Mouse (Mus musculus) lung, embryonic 16.5 days (tissue): ENCODE measurements at regions not wholly inside any gene's neighbourhood (a gene's known extent, or its start where the extent isn't known, plus 50 kb on each side); places are given as distances from the start of the nearest gene placed in this dataset.

ENCODE experiments used
- ATAC-seq: fragments of 200-750 bp; cut with Nextera tagmentation; 2 replicates; pipeline ENCODE4 v1.8.0; 2017; ENCODE audit warnings: low read depth, mild to moderate bottlenecking, moderate library complexity
- H3K27ac ChIP-seq: fragments of 300-500 bp; sonication (generic); 2 replicates; pipeline ENCODE4 v1.5.1; 2014; ENCODE audit warnings: mild to moderate bottlenecking, control low read depth, low read length
- H3K27me3 ChIP-seq: fragments of 300-500 bp; sonication (generic); 2 replicates; pipeline ENCODE4 v1.6.1; 2014; ENCODE audit warnings: low read depth, low read length, mixed read lengths; ENCODE audit not compliant: control insufficient read depth, insufficient read depth
- H3K36me3 ChIP-seq: fragments of 300-500 bp; sonication (generic); 2 replicates; pipeline ENCODE4 v1.6.1; 2014; ENCODE audit warnings: low read length; ENCODE audit not compliant: control insufficient read depth, insufficient read depth
- H3K4me1 ChIP-seq: fragments of 300-500 bp; sonication (generic); replicated peaks from 2 replicates; pipeline ENCODE4 v1.6.1; 2014; ENCODE audit warnings: low read length, mixed read lengths; ENCODE audit not compliant: control insufficient read depth, insufficient read depth
- H3K4me2 ChIP-seq: fragments of 300-500 bp; sonication (generic); 2 replicates; pipeline ENCODE4 v1.6.1; 2014; ENCODE audit warnings: low read depth, low read length, control low read depth
- H3K4me3 ChIP-seq: fragments of 300-500 bp; sonication (generic); 2 replicates; pipeline ENCODE4 v1.5.1; 2014; ENCODE audit warnings: mild to moderate bottlenecking, low read length, control low read depth
- H3K9ac ChIP-seq: fragments of 300-500 bp; sonication (generic); 2 replicates; pipeline ENCODE4 v1.6.1; 2014; ENCODE audit warnings: low read length, control low read depth
- H3K9me3 ChIP-seq: fragments of 300-500 bp; sonication (generic); 2 replicates; pipeline ENCODE4 v1.6.1; 2016; ENCODE audit warnings: low read length; ENCODE audit not compliant: control insufficient read depth
- WGBS: fragments of 180-500 bp; shearing (Covaris S2); extraction: QIAGEN DNeasy Blood & Tissue Kit; methylation state at CpG from one replicate; pipeline ENCODE4 v1.1.7; 2014; 5-methylcytosine and 5-hydroxymethylcytosine counted together

- no peaks in the 10 kb centered on the region for H3K36me3 ChIP-seq
- no peaks in the 10 kb centered on the region for H3K9me3 ChIP-seq
- no peak overlapping the region for H3K27ac ChIP-seq
- no peak overlapping the region for H3K9ac ChIP-seq
- H3K4me3 ChIP-seq, result no peak overlapping the region
- 53% methylated on average over 5 of the region's 5 CpGs for WGBS
- no peaks in the 10 kb centered on the region for H3K27me3 ChIP-seq
- no peaks in the 10 kb centered on the region for H3K4me1 ChIP-seq
- ATAC-seq, result no peak
- no peak overlapping the region for H3K4me2 ChIP-seq
These were observed 236.7 kb downstream of the Snx10 start for GRCm38 (mm10) chr6:51760372-51760771.

GRCm38 (mm10) chr6:51761506-51761905, 237.8 kb downstream of the Snx10 start:
- no peaks in the 10 kb centered on the region for H3K36me3 ChIP-seq

GRCm38 (mm10) chr6:51766482-51766881, 242.8 kb downstream of the Snx10 start:
- H3K4me2 ChIP-seq, result no peak overlapping the region
- H3K9ac ChIP-seq, result no peak overlapping the region
- H3K27ac ChIP-seq, result no peak overlapping the region
- H3K27me3 ChIP-seq, result no peaks in the 10 kb centered on the region
- H3K9me3 ChIP-seq, result no peaks in the 10 kb centered on the region
- no peaks in the 10 kb centered on the region for H3K36me3 ChIP-seq
- ATAC-seq, result no peak
- peaks cover 9% of the 10 kb centered on the region for H3K4me1 ChIP-seq
- WGBS, result 45% methylated on average over 3 of the region's 3 CpGs
- no peak overlapping the region for H3K4me3 ChIP-seq

More at GRCm38 (mm10) chr6:51761506-51761905, 237.8 kb downstream of the Snx10 start:
- Histone ChIP-seq H3K9ac (no peak overlapping the region), H3K27ac (no peak overlapping the region), H3K4me2 (no peak overlapping the region), H3K9me3 (no peaks in the 10 kb centered on the region), H3K4me3 (no peak overlapping the region), H3K27me3 (no peaks in the 10 kb centered on the region), H3K4me1 (no peaks in the 10 kb centered on the region)
- whole genome bisulfite sequencing, result 62% methylated on average over 5 of the region's 5 CpGs
- no peak for ATAC-seq

- peak overlapping the region; percentile 42; the same call in 1 of the 2 replicates for H3K9ac ChIP-seq
- peak overlapping the region; percentile 20; the same call in 1 of the 2 replicates for H3K4me3 ChIP-seq
- no peak overlapping the region for H3K27ac ChIP-seq
These were observed 244.1 kb downstream of the Snx10 start for GRCm38 (mm10) chr6:51767582-51768341.

GRCm38 (mm10) chr6:51771001-51771400, 241.3 kb downstream of the Skap2 start:
- Histone ChIP-seq H3K4me3 (no peak overlapping the region), H3K27me3 (no peaks in the 10 kb centered on the region), H3K27ac (no peak overlapping the region), H3K4me1 (peaks cover 9% of the 10 kb centered on the region), H3K4me2 (no peak overlapping the region), H3K9ac (no peak overlapping the region), H3K9me3 (no peaks in the 10 kb centered on the region), H3K36me3 (no peaks in the 10 kb centered on the region)
- WGBS, result 31% methylated on average over 9 of the region's 9 CpGs
- ATAC-seq, result no peak

More at GRCm38 (mm10) chr6:51767582-51768341, 244.1 kb downstream of the Snx10 start:
- Histone ChIP-seq H3K36me3 (no peaks in the 10 kb centered on the region), H3K27me3 (no peaks in the 10 kb centered on the region), H3K4me1 (peaks cover 9% of the 10 kb centered on the region), H3K9me3 (no peaks in the 10 kb centered on the region), H3K4me2 (peak overlapping the region; percentile 48)
- ATAC-seq, result peak; percentile 61
- 10% methylated on average over 15 of the region's 15 CpGs for WGBS

GRCm38 (mm10) chr6:51771424-51771823, 240.9 kb downstream of the Skap2 start:
- Histone ChIP-seq H3K4me2 (no peak overlapping the region), H3K27ac (no peak overlapping the region), H3K9ac (no peak overlapping the region), H3K4me1 (peaks cover 9% of the 10 kb centered on the region), H3K4me3 (no peak overlapping the region), H3K36me3 (no peaks in the 10 kb centered on the region), H3K9me3 (no peaks in the 10 kb centered on the region), H3K27me3 (no peaks in the 10 kb centered on the region)
- 28% methylated on average over 11 of the region's 11 CpGs for WGBS
- ATAC-seq, result no peak

- Histone ChIP-seq H3K27ac (no peak overlapping the region), H3K4me3 (no peak overlapping the region), H3K9me3 (no peaks in the 10 kb centered on the region), H3K36me3 (no peaks in the 10 kb centered on the region), H3K4me2 (no peak overlapping the region), H3K27me3 (no peaks in the 10 kb centered on the region), H3K9ac (no peak overlapping the region), H3K4me1 (no peaks in the 10 kb centered on the region; the same call in 1 of the 2 replicates)
- WGBS, result 76% methylated on average over 3 of the region's 3 CpGs
- ATAC-seq, result no peak
These were observed 237.6 kb downstream of the Skap2 start for GRCm38 (mm10) chr6:51774771-51775170.

GRCm38 (mm10) chr6:51785615-51786014, 226.7 kb downstream of the Skap2 start:
- 29% methylated on average over 3 of the region's 3 CpGs for WGBS
- no peak for ATAC-seq
- no peaks in the 10 kb centered on the region for H3K36me3 ChIP-seq
- H3K27me3 ChIP-seq, result no peaks in the 10 kb centered on the region; the same call in 1 of the 2 replicates
- no peak overlapping the region for H3K4me3 ChIP-seq
- no peak overlapping the region for H3K9ac ChIP-seq
- no peaks in the 10 kb centered on the region for H3K9me3 ChIP-seq
- H3K4me1 ChIP-seq, result no peaks in the 10 kb centered on the region
- H3K4me2 ChIP-seq, result no peak overlapping the region
- H3K27ac ChIP-seq, result no peak overlapping the region

- Histone ChIP-seq H3K27ac (no peak overlapping the region), H3K36me3 (no peaks in the 10 kb centered on the region), H3K9ac (no peak overlapping the region), H3K9me3 (no peaks in the 10 kb centered on the region), H3K4me3 (no peak overlapping the region), H3K27me3 (no peaks in the 10 kb centered on the region; the same call in 1 of the 2 replicates), H3K4me1 (no peaks in the 10 kb centered on the region), H3K4me2 (no peak overlapping the region)
- no peak for ATAC-seq
- 72% methylated on average over 3 of the region's 3 CpGs for WGBS
These were observed 225.5 kb downstream of the Skap2 start for GRCm38 (mm10) chr6:51786836-51787235.
